Mouse (Mus musculus): ENCODE data around the gene Vav2. TPM values are rescaled to one million over a fixed set of nuclear protein-coding genes. Genes with fewer than 3 reads are reported as not detected.

The Vav2 gene
- total RNA-seq, 1 experiment from 2014 or later = 26.8 TPM

DNA sequence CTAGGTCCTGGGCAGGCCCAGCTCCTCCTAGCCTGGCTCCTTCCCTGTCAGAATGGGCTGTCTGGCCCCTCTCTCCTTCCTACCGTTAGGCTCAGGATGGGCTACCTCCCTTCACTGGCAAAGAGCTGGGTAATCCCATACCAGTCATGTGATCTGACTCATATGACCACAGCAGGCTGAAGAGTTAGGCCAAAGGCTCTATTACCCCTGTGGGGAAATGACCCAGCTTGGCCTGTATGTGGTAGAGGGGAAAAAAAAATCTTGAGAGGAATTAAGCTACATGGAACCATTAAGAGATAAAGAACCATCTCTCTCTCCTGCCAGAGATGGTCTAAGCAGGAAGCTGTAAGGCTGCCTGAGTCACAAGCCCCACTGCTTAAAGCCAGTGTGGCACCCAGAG, 108.6 kb downstream of the Vav2 start:
- no peak for DNase-seq

- no peak for DNase-seq
Observed at GRCm38 (mm10) chr2:27316167-27316566, 110.7 kb downstream of the Vav2 start.

DNA sequence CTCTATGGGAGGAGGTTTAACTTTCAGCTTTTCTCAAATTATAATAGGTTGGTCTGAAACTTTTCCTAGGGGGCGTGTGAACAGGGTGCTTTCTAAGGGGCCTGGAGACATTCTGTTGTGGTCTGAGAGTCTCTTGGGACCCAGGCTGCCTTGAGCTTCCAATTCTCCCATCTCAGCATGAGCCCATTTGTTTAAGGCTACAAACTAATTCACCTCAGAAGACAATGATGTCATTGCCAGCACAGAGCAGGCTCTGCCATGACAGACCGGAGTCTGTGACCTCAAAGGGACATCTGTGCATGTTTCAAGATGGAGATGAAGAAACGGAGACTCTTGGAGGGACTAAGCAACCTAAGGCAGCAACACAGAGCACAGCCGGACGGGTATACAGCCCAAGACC, 112.6 kb downstream of the Vav2 start:
- no peak for DNase-seq

GRCm38 (mm10) chr2:27312500-27312899, 114.3 kb downstream of the Vav2 start:
- DNase-seq = no peak

DNA sequence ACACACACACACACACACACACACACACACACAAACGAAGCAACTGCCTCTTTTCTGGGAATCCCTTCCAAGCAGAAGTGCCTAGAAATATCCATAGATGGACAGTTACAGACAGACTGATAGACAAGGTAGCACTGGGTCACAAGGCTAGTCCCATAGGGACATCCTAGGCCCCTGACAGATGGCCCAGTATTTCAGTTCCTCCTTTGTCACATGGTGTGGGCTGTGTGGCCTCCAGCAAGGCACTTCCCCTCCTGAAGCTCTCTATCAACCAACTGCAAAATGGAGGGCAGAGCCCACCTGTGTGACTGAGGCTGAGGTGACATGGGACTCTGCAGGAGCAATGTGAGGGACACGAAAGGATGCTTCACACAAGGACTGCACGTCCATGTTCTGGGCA, 115.2 kb downstream of the Vav2 start:
- no peak for DNase-seq

- DNase-seq = no peak
Observed at GRCm38 (mm10) chr2:27310908-27311307, 115.9 kb downstream of the Vav2 start.

DNA sequence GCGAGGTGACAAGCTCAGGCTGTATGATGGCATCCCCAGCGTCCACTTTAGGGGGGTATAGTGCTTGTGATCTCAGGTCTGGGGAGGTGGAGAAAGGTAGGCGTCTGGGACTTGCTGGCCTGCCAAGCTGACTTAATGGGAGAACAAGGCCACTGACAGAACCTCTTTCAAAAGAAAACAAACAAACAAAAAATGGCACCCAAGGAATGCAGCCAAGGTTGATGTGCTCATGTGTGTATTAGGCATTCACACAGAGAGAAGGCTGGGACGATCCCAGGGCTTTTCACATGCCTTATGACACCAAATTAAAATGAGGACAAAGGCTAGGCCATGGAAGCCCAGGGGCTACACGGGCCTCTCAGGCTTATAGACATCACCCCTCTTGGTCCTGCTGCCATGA, 116.6 kb downstream of the Vav2 start:
- DNase-seq = no peak

DNA sequence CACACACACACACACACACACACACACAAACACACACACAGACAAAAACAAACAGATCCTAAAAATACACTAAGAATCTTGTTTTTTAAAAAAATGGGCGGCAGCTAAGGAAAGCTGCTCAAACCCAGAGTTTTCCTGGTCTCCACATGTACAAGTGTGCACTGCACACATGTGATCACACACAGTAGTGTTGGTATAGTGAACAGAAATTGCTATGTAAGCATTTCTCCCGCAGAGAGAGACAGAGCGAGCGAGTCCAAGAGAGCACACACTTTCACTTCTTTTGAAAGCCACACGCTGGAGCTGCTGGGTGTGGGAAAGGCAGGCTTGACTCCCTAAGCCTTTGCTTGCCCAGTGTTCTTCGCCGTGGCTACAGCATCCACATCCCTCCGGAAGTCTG, 120.2 kb downstream of the Vav2 start:
- DNase-seq = no peak

DNA sequence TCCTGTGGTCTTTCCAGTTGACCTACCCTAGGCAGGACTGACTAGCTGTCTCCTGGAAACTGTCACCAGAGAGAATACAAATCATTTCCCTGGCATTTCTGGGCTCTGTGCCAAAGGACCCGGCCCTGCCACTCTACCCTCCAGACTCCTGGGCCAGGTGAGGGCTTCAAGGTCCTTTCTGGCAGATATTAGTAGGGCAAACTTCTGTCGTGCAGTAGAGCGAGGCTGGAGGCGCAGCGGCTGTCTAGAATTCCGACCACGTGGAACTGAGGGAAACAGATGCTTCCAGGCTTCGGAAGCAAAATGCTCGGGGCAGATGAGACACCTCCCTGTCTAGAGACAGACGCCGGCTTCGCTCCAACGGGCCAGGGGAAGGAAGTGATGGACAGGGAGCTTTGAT, 122.1 kb downstream of the Vav2 start:
- peak; percentile 53 for DNase-seq

DNA sequence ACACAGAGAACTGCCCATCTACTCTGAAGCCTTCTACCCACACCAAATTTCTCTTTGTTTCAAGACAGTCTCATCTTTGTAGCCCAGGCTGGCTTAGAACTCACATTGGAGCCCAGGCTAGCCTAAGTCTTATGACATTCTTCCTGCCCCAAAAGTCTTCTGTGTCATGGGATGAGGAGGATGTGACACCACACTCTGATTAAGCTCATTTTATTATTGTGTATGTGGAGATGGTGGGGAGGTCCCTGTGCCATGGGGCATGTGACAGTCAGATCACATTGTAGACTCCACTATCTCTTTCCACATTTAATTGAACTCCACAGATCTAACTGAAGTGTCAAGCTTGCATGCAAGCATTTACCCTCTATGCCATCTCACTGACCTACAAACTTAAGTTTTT, 122.8 kb downstream of the Vav2 start:
- DNase-seq = no peak

DNA sequence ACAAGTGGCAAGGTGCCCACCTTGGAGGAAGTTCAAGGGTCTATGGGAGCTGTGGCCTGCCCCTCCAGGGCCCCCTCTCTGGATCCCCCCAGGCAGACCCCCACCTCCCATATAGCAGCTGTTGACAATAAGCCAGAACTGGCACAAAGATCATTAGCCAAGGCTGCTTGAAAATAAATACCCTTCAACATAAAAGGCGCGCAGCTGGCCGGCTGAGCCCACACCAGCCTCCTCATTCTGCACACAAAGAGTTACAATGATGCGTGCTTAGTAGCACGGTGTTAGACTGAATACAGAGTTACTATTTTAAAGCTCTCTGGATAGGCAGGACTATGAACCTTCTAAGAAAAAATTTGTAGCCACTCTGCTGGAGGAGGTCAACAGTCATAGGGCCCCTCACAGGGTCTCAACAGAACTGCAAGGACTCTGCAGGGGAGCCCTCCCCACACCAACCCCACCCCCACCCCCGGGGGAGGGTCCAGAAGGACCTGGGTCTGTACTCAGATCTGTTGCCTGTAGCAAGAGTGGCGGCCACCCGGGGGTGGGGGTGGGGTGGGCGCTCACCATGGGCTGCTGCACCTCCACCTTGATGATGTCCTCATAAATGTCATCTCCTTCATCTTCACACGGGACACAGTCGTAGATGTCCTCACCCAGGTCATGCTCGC, 125.3 kb downstream of the Vav2 start:
- no peak for DNase-seq

DNA sequence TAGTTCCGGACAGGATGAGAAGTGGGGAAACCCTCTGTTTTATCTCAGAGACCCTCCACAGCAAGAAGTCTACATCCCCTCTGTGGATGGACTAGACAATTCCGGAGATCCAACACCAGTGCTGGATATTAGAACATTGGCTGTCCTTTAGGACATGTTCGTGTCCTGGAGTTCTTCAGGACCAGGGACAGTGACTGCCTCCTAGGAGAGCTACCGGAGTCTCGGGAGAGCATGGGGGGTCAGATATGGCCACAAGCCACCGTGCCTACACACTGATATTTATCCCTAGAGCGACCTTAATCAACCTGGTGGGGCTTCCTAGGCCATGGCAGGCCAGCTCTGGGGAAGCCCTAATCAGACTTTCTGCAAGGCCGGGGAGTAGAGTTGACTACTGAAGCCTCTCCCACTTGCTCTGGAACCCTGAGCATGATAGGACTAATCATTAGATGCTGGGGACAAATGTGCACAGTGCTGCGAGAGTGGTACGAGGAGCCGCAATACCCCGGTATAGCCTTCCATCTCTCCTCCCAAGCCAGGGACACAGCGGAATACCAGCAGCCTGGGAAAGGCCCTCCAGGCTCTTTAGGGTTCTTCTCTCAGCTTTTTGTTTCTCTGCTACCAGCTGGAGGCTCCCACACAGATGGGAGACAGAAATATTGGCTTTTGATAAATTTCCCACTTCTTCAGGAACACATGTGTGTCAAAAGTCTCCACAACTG, 125.9 kb downstream of the Vav2 start:
- DNase-seq = no peak

- no peak for DNase-seq
Observed at GRCm38 (mm10) chr2:27296656-27297406, 130.0 kb downstream of the Vav2 start.

GRCm38 (mm10) chr2:27294777-27295176, 132.1 kb downstream of the Vav2 start:
- no peak for DNase-seq

- DNase-seq = peak; percentile 80
Observed at GRCm38 (mm10) chr2:27289019-27289418, 137.8 kb downstream of the Vav2 start.

DNA sequence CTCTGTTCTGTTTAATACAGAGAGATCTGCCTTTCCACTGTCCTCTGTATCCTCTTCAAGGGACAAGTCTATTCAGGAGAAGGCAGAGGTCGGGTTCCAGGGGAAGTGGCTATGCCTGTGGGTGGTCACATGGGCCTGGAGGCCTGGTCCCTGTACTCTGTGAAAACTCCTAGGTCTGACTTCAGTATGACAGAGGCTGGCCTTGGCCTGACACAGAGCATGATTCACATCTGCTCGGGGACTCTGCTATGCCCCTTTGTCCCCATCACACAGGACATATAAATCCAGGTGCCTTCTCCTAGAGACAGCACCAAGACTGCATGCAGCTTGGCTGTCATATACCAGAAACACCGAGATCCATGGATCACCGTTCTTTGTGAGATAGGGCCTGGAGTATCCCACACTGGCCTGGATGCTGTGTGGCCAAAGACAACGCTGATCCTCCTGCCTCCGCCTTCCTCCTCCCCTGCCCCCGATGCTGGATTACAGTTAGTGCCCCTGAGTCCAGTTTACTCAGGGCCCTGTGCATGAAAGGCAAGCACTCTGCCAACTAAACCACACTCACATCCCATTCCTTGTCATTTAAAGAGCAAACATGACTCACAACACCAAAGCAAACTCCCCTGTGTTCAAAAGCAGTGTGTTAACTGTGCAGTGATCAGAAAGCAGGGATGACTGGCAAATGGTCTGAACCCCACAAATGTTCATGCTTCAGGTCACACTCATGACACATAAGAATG, 139.7 kb downstream of the Vav2 start:
- peak; percentile 35 for DNase-seq

GRCm38 (mm10) chr2:27284441-27284840, 142.4 kb downstream of the Vav2 start:
- no peak for DNase-seq

GRCm38 (mm10) chr2:27281771-27282170, 145.1 kb downstream of the Vav2 start:
- DNase-seq = no peak

GRCm38 (mm10) chr2:27280920-27281611, 145.8 kb downstream of the Vav2 start:
- peak; percentile 75 for DNase-seq

- no peak for DNase-seq
Observed at GRCm38 (mm10) chr2:27278859-27279258, 148.0 kb downstream of the Vav2 start.

- no peak for DNase-seq
Observed at GRCm38 (mm10) chr2:27268325-27268724, 158.5 kb downstream of the Vav2 start.

DNA sequence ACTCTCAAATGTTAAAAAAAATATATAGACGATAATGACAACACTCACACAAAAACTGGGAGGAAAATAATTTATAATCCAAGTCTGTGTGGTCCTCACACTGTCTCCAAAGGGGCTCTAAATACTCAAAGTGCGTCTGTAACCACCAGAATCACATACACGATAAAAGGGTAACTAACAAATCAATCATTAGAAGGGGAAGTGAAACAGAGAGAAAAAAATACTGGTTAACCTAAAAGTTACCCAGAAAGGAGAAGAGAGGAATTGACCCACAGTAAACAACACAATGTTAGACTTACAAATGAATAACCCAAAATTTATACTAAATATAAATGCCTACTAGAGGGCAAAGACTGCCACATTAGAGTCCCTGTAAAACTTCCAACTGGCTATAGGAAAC, 161.0 kb downstream of the Vav2 start:
- no peak for DNase-seq

Data from adrenal gland, postnatal 25 days (tissue).